Mouse (Mus musculus) kidney, postnatal 0 days (tissue): Measurements from ENCODE around the gene Ahdc1. TPM values are rescaled to one million over a fixed set of nuclear protein-coding genes. Genes with fewer than 3 reads are reported as not detected.
A peak's percentile ranks its signal among the peaks of the same experiment; 100 is the strongest.

Experiments used
- ATAC-seq: fragments of 200-750 bp; cut with Nextera tagmentation; replicated peaks from 2 replicates; pipeline ENCODE4 v1.8.0; 2017; ENCODE audit warnings: low read depth, moderate number of reproducible peaks, moderate TSS enrichment, moderate library complexity; ENCODE audit not compliant: low FRiP score
- DNase-seq: peaks from one replicate; pipeline ENCODE4 v3.0.0-alpha.2; 2016; ENCODE audit warnings: low spot score
- H3K27ac ChIP-seq: fragments of 300-500 bp; sonication (generic); 2 replicates; pipeline ENCODE4 v1.5.1; 2014; ENCODE audit warnings: mild to moderate bottlenecking
- H3K27me3 ChIP-seq: fragments of 300-500 bp; sonication (generic); 2 replicates; pipeline ENCODE4 v1.6.1; 2014; ENCODE audit warnings: low read length, mixed read lengths; ENCODE audit not compliant: insufficient read depth
- H3K36me3 ChIP-seq: fragments of 300-500 bp; sonication (generic); 2 replicates; pipeline ENCODE4 v1.6.1; 2014; ENCODE audit warnings: low read length, mixed read lengths; ENCODE audit not compliant: insufficient read depth
- H3K4me1 ChIP-seq: fragments of 300-500 bp; sonication (generic); replicated peaks from 2 replicates; pipeline ENCODE4 v1.6.1; 2014; ENCODE audit warnings: antibody characterized with exemption, low read length, mixed read lengths; ENCODE audit not compliant: insufficient read depth
- H3K4me2 ChIP-seq: fragments of 300-500 bp; sonication (generic); 2 replicates; pipeline ENCODE4 v1.6.1; 2014; ENCODE audit warnings: mild to moderate bottlenecking, low read length, moderate library complexity, mixed read lengths
- H3K4me3 ChIP-seq: fragments of 300-500 bp; sonication (generic); replicated peaks from 2 replicates; pipeline ENCODE4 v1.5.1; 2014; ENCODE audit warnings: low read depth, low read length
- H3K9ac ChIP-seq: fragments of 300-500 bp; sonication (generic); 2 replicates; pipeline ENCODE4 v1.6.1; 2014; ENCODE audit warnings: low read depth, low read length
- H3K9me3 ChIP-seq: fragments of 300-500 bp; sonication (generic); replicated peaks from 2 replicates; pipeline ENCODE4 v1.6.1; 2016; ENCODE audit warnings: low read length, inconsistent platforms, mixed read lengths
- CTCF ChIP-seq: IDR thresholded peaks from 2 replicates; pipeline ENCODE4 v1.5.1; 2016; ENCODE audit warnings: antibody characterized with exemption, low read depth, mild to moderate bottlenecking, moderate library complexity
- WGBS: fragments of 180-500 bp; shearing (Covaris S2); extraction: QIAGEN DNeasy Blood & Tissue Kit; methylation state at CpG from one replicate; pipeline ENCODE4 v1.1.7; 2014; 5-methylcytosine and 5-hydroxymethylcytosine counted together
- polyA plus RNA-seq: library from polyadenylated mRNA; unstranded; fragments of >200 nt; fragmentation: Nextera tagmentation; extraction: Ambion mirVana; gene quantifications from 2 replicates; pipeline ENCODE4 v1.2.1, GENCODE M21; 2015

Ahdc1 gene
- polyA plus RNA-seq, 1 experiment from 2014 or later: 6.4 TPM

DNA sequence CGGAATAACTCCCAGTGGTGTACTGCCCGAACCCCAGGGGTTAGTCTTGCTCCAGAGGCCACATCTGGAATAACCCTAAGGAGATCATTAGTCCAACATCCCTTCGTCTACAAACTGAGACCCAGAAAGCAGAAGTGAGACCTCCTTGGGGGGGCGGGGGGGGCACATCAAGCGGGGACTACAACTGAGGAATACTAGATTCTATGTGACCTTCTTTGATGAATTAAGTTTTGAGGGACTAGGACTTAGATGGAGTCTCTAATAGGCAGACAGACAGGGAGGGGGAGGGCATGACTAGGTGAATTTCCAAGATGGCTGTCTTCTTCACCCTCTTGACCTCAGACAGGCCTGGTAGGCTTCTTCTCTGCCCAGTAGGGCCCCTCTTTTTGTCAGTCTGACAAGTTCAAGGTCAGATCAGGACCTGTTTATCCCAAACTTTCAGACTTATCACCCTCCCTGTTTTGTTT, 98.3 kb downstream of the Ahdc1 start:
- H3K27ac ChIP-seq: no peak overlapping the region
- ATAC-seq (no peak), DNase-seq (no peak)
- H3K36me3 ChIP-seq: no peaks in the 10 kb centered on the region
- no peak overlapping the region for H3K4me3 ChIP-seq
- no peaks in the 10 kb centered on the region for H3K27me3 ChIP-seq
- peaks cover 8% of the 10 kb centered on the region; the same call in 1 of the 2 replicates for H3K4me1 ChIP-seq
- H3K9me3 ChIP-seq: no peaks in the 10 kb centered on the region
- WGBS: 55% methylated on average over 5 of the region's 5 CpGs
- H3K4me2 ChIP-seq: no peak overlapping the region
- no peak for TF ChIP-seq CTCF
- 0 out of 2 replicates have a peak overlapping the region, but pooled peaks have one; percentile 23 for H3K9ac ChIP-seq

DNA sequence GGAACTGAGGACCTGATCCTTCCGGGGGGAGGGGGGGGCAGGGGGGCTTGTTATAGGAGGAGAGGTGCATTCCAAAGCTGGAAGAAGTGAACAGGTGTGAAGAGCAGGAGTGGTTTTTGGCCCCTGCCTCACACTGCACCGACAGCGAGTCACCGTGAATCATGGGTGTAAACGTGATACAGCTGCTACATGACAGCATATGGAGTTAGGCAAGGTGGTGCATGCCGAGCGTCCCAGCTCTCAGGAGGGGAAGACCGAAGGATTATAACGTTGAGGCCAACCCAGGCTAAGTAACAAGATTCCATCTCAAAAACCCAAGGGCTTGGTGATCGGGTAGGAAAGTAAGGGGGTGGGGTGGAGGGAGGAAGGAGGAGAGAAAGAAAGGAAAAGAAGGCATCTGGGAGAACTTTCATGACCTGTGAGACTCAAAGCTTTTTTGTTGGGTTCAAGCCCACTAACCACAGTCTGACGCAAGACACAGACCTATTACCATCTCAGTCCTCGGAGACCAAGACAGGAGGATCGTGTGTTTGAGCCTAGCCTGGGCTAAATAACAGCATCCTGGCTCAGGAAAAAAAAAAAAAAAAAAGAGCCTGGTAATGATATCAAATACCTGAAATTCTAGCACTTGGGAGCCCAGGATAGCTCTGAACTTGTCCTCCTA, 101.2 kb downstream of the Ahdc1 start:
- Histone ChIP-seq H3K27me3 (no peaks in the 10 kb centered on the region), H3K9ac (0 out of 2 replicates have a peak overlapping the region, but pooled peaks have one; percentile 13), H3K27ac (no peak overlapping the region), H3K4me3 (no peak overlapping the region), H3K4me1 (peaks cover 23% of the 10 kb centered on the region), H3K36me3 (no peaks in the 10 kb centered on the region), H3K4me2 (no peak overlapping the region), H3K9me3 (no peaks in the 10 kb centered on the region)
- 31% methylated on average over 13 of the region's 13 CpGs for WGBS
- no peak for DNase-seq
- TF ChIP-seq CTCF: no peak
- ATAC-seq: no peak

DNA sequence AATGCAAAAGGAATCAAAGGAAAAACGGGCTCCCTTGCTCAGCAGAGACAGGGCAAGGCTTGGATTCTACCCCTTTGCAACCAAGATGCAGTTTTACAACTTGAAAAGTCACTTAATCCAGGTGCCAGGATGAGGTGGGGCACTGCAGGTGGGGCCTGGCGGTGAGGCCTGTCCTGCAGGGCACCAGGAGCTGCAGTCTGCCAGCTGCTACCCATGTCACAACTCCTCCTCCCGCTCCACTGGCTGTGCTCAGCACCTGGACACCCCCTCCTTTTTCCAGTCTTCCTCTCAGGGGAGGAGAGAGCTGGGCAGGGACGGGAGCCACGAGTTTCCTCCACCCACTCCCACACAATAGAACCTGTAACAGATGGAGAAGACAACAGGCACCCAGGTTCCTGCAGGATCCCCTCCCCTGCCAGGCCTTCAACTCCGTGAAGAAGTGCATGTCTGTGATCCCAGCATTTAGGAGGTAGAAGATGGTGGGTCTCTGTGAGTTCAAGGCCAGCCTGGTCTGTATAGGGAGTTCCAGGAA, 102.4 kb downstream of the Ahdc1 start:
- WGBS: 35% methylated on average over 6 of the region's 6 CpGs
- H3K4me2 ChIP-seq: no peak overlapping the region
- H3K27ac ChIP-seq: no peak overlapping the region
- H3K4me3 ChIP-seq: no peak overlapping the region
- H3K27me3 ChIP-seq: no peaks in the 10 kb centered on the region
- no peak for TF ChIP-seq CTCF
- DNase-seq (no peak), ATAC-seq (no peak)
- H3K4me1 ChIP-seq: peaks cover 24% of the 10 kb centered on the region
- H3K9me3 ChIP-seq: no peaks in the 10 kb centered on the region
- no peak overlapping the region for H3K9ac ChIP-seq
- H3K36me3 ChIP-seq: no peaks in the 10 kb centered on the region

DNA sequence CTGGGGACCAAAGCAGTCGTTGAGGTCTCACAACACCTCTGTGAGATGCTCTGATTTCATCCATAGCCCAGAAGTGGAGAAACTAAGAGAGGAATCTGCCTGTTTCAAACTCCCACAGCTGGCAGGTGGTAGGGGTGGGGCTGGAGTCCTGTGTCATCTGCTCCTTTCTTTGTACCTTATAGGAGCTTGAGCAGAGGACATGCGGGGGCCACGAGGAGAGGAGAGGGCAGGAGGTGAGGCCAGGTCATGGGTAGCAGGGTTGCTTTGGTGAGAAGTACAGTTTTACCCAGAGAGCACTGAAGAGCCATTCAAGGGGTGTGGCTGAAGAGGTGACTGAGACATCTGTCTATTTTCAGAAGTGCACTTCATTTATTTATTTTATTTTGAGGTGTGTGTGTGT, 103.7 kb downstream of the Ahdc1 start:
- Histone ChIP-seq H3K9ac (no peak overlapping the region), H3K27me3 (no peaks in the 10 kb centered on the region), H3K27ac (no peak overlapping the region), H3K9me3 (no peaks in the 10 kb centered on the region), H3K4me3 (no peak overlapping the region), H3K36me3 (no peaks in the 10 kb centered on the region), H3K4me1 (peaks cover 18% of the 10 kb centered on the region), H3K4me2 (no peak overlapping the region)
- DNase-seq: no peak
- no peak for TF ChIP-seq CTCF
- ATAC-seq: no peak
- WGBS: 61% methylated on average over 3 of the region's 3 CpGs

DNA sequence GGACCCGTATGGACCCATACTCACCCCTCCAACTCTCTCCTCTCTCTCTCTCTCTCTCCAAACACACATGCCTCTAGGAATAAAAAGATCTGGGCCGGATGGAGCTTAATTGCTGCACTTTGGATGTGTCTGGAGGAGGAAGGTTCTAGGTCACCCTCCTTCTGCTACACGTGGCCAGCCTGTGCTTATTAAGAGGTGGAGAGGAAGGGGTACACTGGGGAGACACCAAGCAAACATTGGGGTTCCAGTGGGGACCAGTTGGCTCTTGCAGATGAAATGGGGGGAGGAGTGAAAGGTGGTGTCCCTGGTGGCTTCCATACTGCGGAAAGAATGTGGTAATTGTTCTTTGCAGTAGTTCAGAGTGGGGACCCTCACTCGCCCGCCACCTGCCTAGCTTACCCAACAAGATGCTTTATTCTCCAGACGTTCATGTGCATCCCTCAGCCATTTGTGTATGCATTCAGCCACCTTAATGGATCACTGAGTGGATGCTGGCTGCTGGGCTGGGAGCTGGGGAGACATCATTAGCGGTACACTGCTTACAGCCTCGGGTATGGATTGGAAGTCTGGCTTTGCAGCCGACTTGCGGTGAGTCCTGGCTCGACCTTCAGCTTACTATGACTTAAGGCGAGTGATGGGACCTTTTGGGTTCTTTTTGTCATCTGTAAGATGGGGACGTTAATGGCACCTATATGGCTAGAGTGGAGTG, 104.8 kb downstream of the Ahdc1 start:
- Histone ChIP-seq H3K27ac (peak overlapping the region; percentile 98; the same call in 1 of the 2 replicates), H3K9me3 (no peaks in the 10 kb centered on the region), H3K4me1 (peaks cover 20% of the 10 kb centered on the region), H3K4me2 (no peak overlapping the region), H3K4me3 (no peak overlapping the region), H3K27me3 (no peaks in the 10 kb centered on the region), H3K9ac (no peak overlapping the region), H3K36me3 (no peaks in the 10 kb centered on the region)
- ATAC-seq (no peak), DNase-seq (no peak)
- WGBS: 62% methylated on average over 14 of the region's 14 CpGs
- no peak for TF ChIP-seq CTCF

DNA sequence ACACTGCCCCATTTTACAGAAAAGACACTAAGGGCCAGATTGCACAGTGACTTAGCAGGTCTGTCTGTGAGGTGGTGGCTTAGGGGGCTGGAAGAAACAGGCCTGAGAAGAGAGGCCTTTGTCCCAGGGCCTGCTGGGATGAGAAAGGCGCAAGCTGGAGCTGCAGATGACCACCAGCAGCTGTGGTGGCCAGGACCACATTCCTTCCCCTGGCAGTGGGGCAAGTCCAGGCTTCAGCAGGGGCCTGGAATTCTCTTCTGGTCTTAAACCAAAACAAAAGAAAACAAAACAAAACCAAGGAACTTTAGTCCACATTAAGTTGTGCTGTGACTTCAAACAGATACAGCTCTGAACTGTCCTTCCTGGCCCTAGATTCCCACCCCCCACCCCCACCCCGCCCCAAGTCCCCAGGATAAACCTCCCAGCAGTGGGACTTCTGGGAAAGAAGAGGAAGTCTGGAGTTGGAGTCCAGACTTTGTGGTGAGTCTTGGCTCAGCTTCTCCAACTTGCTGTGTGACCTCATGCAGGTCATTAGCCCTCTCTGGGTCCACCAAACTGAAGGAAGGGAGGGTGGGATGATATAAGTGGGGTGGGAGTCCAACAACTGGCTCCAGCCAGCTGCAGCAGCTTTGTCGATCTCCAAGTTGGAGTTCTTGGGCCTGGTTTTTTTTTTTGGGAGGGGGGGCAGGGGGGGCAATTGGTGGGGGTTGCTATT, 105.9 kb downstream of the Ahdc1 start:
- no peak overlapping the region for H3K9ac ChIP-seq
- no peak overlapping the region for H3K4me3 ChIP-seq
- no peaks in the 10 kb centered on the region for H3K9me3 ChIP-seq
- DNase-seq: peak; percentile 76
- 47% methylated on average over 3 of the region's 3 CpGs for WGBS
- peak; percentile 40 for ATAC-seq
- peaks cover 23% of the 10 kb centered on the region for H3K4me1 ChIP-seq
- H3K36me3 ChIP-seq: no peaks in the 10 kb centered on the region
- peak overlapping the region; percentile 98 for H3K27ac ChIP-seq
- no peak for TF ChIP-seq CTCF
- peak overlapping the region; percentile 40; the same call in 1 of the 2 replicates for H3K4me2 ChIP-seq
- no peaks in the 10 kb centered on the region for H3K27me3 ChIP-seq
